Mouse (Mus musculus) intestine, embryonic 16.5 days (tissue): ENCODE measurements around the gene Prrxl1. TPM values are rescaled to one million over a fixed set of nuclear protein-coding genes. Genes with fewer than 3 reads are reported as not detected.

Source experiments
- ATAC-seq: fragments of 200-750 bp; cut with Nextera tagmentation; 2 replicates; pipeline ENCODE4 v1.8.0; 2017; ENCODE audit warnings: moderate TSS enrichment, moderate library complexity
- H3K27ac ChIP-seq: fragments of 300-500 bp; sonication (generic); 2 replicates; pipeline ENCODE4 v1.5.1; 2014; ENCODE audit warnings: mild to moderate bottlenecking, low read length
- H3K27me3 ChIP-seq: fragments of 300-500 bp; sonication (generic); replicated peaks from 2 replicates; pipeline ENCODE4 v1.6.1; 2014; ENCODE audit warnings: low read length, control low read depth, mixed read lengths; ENCODE audit not compliant: control insufficient read depth, insufficient read depth
- H3K36me3 ChIP-seq: fragments of 300-500 bp; sonication (generic); 2 replicates; pipeline ENCODE4 v1.6.1; 2014; ENCODE audit warnings: low read length, control low read depth; ENCODE audit not compliant: control insufficient read depth, insufficient read depth
- H3K4me1 ChIP-seq: fragments of 300-500 bp; sonication (generic); 2 replicates; pipeline ENCODE4 v1.6.1; 2014; ENCODE audit warnings: low read length, control low read depth, mixed read lengths; ENCODE audit not compliant: control insufficient read depth, insufficient read depth
- H3K4me2 ChIP-seq: fragments of 300-500 bp; sonication (generic); 2 replicates; pipeline ENCODE4 v1.6.1; 2014; ENCODE audit warnings: low read depth, low read length, control low read depth
- H3K4me3 ChIP-seq: fragments of 300-500 bp; sonication (generic); 2 replicates; pipeline ENCODE4 v1.5.1; 2014; ENCODE audit warnings: mild to moderate bottlenecking, low read length
- H3K9ac ChIP-seq: fragments of 300-500 bp; sonication (generic); 2 replicates; pipeline ENCODE4 v1.6.1; 2014; ENCODE audit warnings: low read depth, low read length
- H3K9me3 ChIP-seq: fragments of 300-500 bp; sonication (generic); 2 replicates; pipeline ENCODE4 v1.6.1; 2016; ENCODE audit warnings: low read length, control low read depth; ENCODE audit not compliant: control insufficient read depth
- WGBS: fragments of 180-500 bp; shearing (Covaris S2); extraction: QIAGEN DNeasy Blood & Tissue Kit; methylation state at CpG from one replicate; pipeline ENCODE4 v1.1.7; 2014; 5-methylcytosine and 5-hydroxymethylcytosine counted together
- polyA plus RNA-seq: library from polyadenylated mRNA; unstranded; fragments of >200 nt; fragmentation: Nextera tagmentation; extraction: Ambion mirVana; gene quantifications from 2 replicates; pipeline ENCODE4 v1.2.1, GENCODE M21; 2015

Prrxl1 gene
- polyA plus RNA-seq, 1 experiment from 2014 or later, result 0.84 TPM

GRCm38 (mm10) chr14:32587013-32587784 is 12.0 kb upstream of the Prrxl1 start:
- H3K4me3 ChIP-seq, result no peak overlapping the region
- 18% methylated on average over 10 of the region's 10 CpGs for WGBS
- no peak overlapping the region for H3K9ac ChIP-seq
- H3K27me3 ChIP-seq, result no peaks in the 10 kb centered on the region
- H3K4me2 ChIP-seq, result no peak overlapping the region
- ATAC-seq, result no peak
- H3K36me3 ChIP-seq, result no peaks in the 10 kb centered on the region
- no peaks in the 10 kb centered on the region for H3K4me1 ChIP-seq
- no peak overlapping the region for H3K27ac ChIP-seq
- H3K9me3 ChIP-seq, result no peaks in the 10 kb centered on the region

GRCm38 (mm10) chr14:32590377-32590776 is 8.8 kb upstream of the Prrxl1 start:
- Histone ChIP-seq H3K27ac (no peak overlapping the region), H3K4me3 (no peak overlapping the region), H3K4me1 (no peaks in the 10 kb centered on the region), H3K4me2 (no peak overlapping the region), H3K9ac (no peak overlapping the region), H3K27me3 (peaks cover 5% of the 10 kb centered on the region), H3K36me3 (no peaks in the 10 kb centered on the region), H3K9me3 (no peaks in the 10 kb centered on the region)
- 52% methylated on average over 3 of the region's 3 CpGs for WGBS
- peak; percentile 74 for ATAC-seq

GRCm38 (mm10) chr14:32597232-32598231 is 1.7 kb upstream of the Prrxl1 start:
- Histone ChIP-seq H3K27ac (no peak overlapping the region), H3K4me3 (peak overlapping the region; percentile 28), H3K27me3 (peaks cover 66% of the 10 kb centered on the region), H3K36me3 (no peaks in the 10 kb centered on the region), H3K9me3 (no peaks in the 10 kb centered on the region), H3K4me2 (peak overlapping the region; percentile 41), H3K4me1 (peaks cover 12% of the 10 kb centered on the region), H3K9ac (no peak overlapping the region)
- WGBS, result under 1% methylated on average over 78 of the region's 78 CpGs
- peak; percentile 58 for ATAC-seq

- no peaks in the 10 kb centered on the region for H3K36me3 ChIP-seq
- H3K4me1 ChIP-seq, result peaks cover 12% of the 10 kb centered on the region
- ATAC-seq, result no peak
- H3K27ac ChIP-seq, result no peak overlapping the region
- H3K9ac ChIP-seq, result no peak overlapping the region
- peaks cover 75% of the 10 kb centered on the region for H3K27me3 ChIP-seq
- H3K9me3 ChIP-seq, result no peaks in the 10 kb centered on the region
- no peak overlapping the region for H3K4me2 ChIP-seq
- H3K4me3 ChIP-seq, result no peak overlapping the region
- 10% methylated on average over 23 of the region's 23 CpGs for WGBS
Measured at GRCm38 (mm10) chr14:32598437-32599219, 579 bp upstream of the Prrxl1 start.

- WGBS, result 4% methylated on average over 16 of the region's 16 CpGs
- Histone ChIP-seq H3K9ac (no peak overlapping the region), H3K4me2 (no peak overlapping the region), H3K36me3 (no peaks in the 10 kb centered on the region), H3K4me1 (peaks cover 12% of the 10 kb centered on the region), H3K4me3 (no peak overlapping the region), H3K27me3 (peaks cover 74% of the 10 kb centered on the region), H3K27ac (no peak overlapping the region), H3K9me3 (no peaks in the 10 kb centered on the region)
- no peak for ATAC-seq
Measured at GRCm38 (mm10) chr14:32600110-32600509, 903 bp downstream of the Prrxl1 start.

GRCm38 (mm10) chr14:32605508-32605907 is 6.3 kb downstream of the Prrxl1 start:
- ATAC-seq, result no peak
- no peak overlapping the region for H3K4me2 ChIP-seq
- no peak overlapping the region for H3K9ac ChIP-seq
- peaks cover 27% of the 10 kb centered on the region for H3K27me3 ChIP-seq
- no peaks in the 10 kb centered on the region for H3K9me3 ChIP-seq
- no peaks in the 10 kb centered on the region for H3K36me3 ChIP-seq
- H3K27ac ChIP-seq, result no peak overlapping the region
- 52% methylated on average over 15 of the region's 15 CpGs for WGBS
- no peaks in the 10 kb centered on the region for H3K4me1 ChIP-seq
- no peak overlapping the region for H3K4me3 ChIP-seq

- no peak for ATAC-seq
- 63% methylated on average over 8 of the region's 8 CpGs for WGBS
- Histone ChIP-seq H3K4me1 (no peaks in the 10 kb centered on the region), H3K27me3 (peaks cover 20% of the 10 kb centered on the region; the same call in 1 of the 2 replicates), H3K27ac (no peak overlapping the region), H3K4me3 (no peak overlapping the region), H3K9me3 (no peaks in the 10 kb centered on the region), H3K36me3 (no peaks in the 10 kb centered on the region), H3K4me2 (no peak overlapping the region), H3K9ac (no peak overlapping the region)
Measured at GRCm38 (mm10) chr14:32606316-32606715, 7.1 kb downstream of the Prrxl1 start.

GRCm38 (mm10) chr14:32609392-32609791 is 10.2 kb downstream of the Prrxl1 start:
- no peak overlapping the region for H3K4me2 ChIP-seq
- no peak overlapping the region for H3K27ac ChIP-seq
- H3K4me3 ChIP-seq, result no peak overlapping the region
- no peaks in the 10 kb centered on the region for H3K9me3 ChIP-seq
- H3K4me1 ChIP-seq, result no peaks in the 10 kb centered on the region
- WGBS, result 24% methylated on average over 3 of the region's 3 CpGs
- no peak; the same call in 1 of the 2 replicates for ATAC-seq
- no peaks in the 10 kb centered on the region for H3K36me3 ChIP-seq
- no peak overlapping the region for H3K9ac ChIP-seq
- peaks cover 3% of the 10 kb centered on the region; the same call in 1 of the 2 replicates for H3K27me3 ChIP-seq

- ATAC-seq, result no peak
- no peak overlapping the region for H3K27ac ChIP-seq
- H3K4me3 ChIP-seq, result no peak overlapping the region
- no peaks in the 10 kb centered on the region for H3K36me3 ChIP-seq
- H3K4me2 ChIP-seq, result no peak overlapping the region
- H3K9ac ChIP-seq, result no peak overlapping the region
- no peaks in the 10 kb centered on the region for H3K27me3 ChIP-seq
- H3K4me1 ChIP-seq, result no peaks in the 10 kb centered on the region
- 87% methylated on average over 5 of the region's 5 CpGs for WGBS
- no peaks in the 10 kb centered on the region for H3K9me3 ChIP-seq
Measured at GRCm38 (mm10) chr14:32617253-32617652, 18.0 kb downstream of the Prrxl1 start.
